Mouse (Mus musculus) WW6 (cell line): ENCODE results near the gene Amt.
"Not testable (repeated sequence)": the region's sequence is repeated elsewhere in the genome, so short reads cannot be mapped to it uniquely, and the experiment has no call there.

ENCODE experiments used
- DNase-seq: peaks from one replicate; pipeline ENCODE4 v3.0.0-alpha.2; 2013; ENCODE audit warnings: low read depth, low spot score

The Amt gene

GRCm38 (mm10) chr9:108296453-108297355 is at the start of gene Amt:
Gene Amt, plus strand, starts transcription at chr9:108296853.
- peak; percentile 83 for DNase-seq

- DNase-seq = no peak
Observed at GRCm38 (mm10) chr9:108248957-108249356, 47.7 kb upstream of the Amt start.

- no peak for DNase-seq
Observed at GRCm38 (mm10) chr9:108251877-108252276, 44.8 kb upstream of the Amt start.

GRCm38 (mm10) chr9:108252766-108253165 is 43.9 kb upstream of the Amt start:
- DNase-seq = no peak

- DNase-seq = no peak
Observed at GRCm38 (mm10) chr9:108260526-108260925, 36.1 kb upstream of the Amt start.

GRCm38 (mm10) chr9:108261865-108262264 is 34.8 kb upstream of the Amt start:
- no peak for DNase-seq

- DNase-seq = no peak
Observed at GRCm38 (mm10) chr9:108262494-108263049, 34.1 kb upstream of the Amt start.

GRCm38 (mm10) chr9:108263131-108263681 is 33.4 kb upstream of the Amt start:
- no peak for DNase-seq

GRCm38 (mm10) chr9:108263690-108264190 is 32.9 kb upstream of the Amt start, which contains the start of gene Dag1:
Gene Dag1, minus strand, starts transcription at chr9:108263958.
- peak; percentile 92 for DNase-seq

GRCm38 (mm10) chr9:108264191-108264921 is 32.3 kb upstream of the Amt start:
- DNase-seq = no peak

- DNase-seq = no peak
Observed at GRCm38 (mm10) chr9:108266261-108266935, 30.3 kb upstream of the Amt start.

- no peak for DNase-seq
Observed at GRCm38 (mm10) chr9:108267691-108268090, 29.0 kb upstream of the Amt start.

- not testable (repeated sequence) for DNase-seq
Observed at GRCm38 (mm10) chr9:108268701-108269100, 28.0 kb upstream of the Amt start.

- no peak for DNase-seq
Observed at GRCm38 (mm10) chr9:108271941-108272340, 24.7 kb upstream of the Amt start.

GRCm38 (mm10) chr9:108272691-108273090 is 24.0 kb upstream of the Amt start:
- DNase-seq = no peak

- no peak for DNase-seq
Observed at GRCm38 (mm10) chr9:108273485-108273884, 23.2 kb upstream of the Amt start.

GRCm38 (mm10) chr9:108274476-108275330 is 21.9 kb upstream of the Amt start:
- DNase-seq = no peak

GRCm38 (mm10) chr9:108275331-108275659 is 21.4 kb upstream of the Amt start:
- DNase-seq = no peak

- DNase-seq = no peak
Observed at GRCm38 (mm10) chr9:108278697-108279450, 17.8 kb upstream of the Amt start.
